Mouse (Mus musculus): ENCODE data around the gene Olfr414. TPM values are rescaled to one million over a fixed set of nuclear protein-coding genes. Genes with fewer than 3 reads are reported as not detected.
A peak's percentile ranks its signal among the peaks of the same experiment; 100 is the strongest.

The Olfr414 gene
- total and polyA plus RNA-seq, 3 experiments, result not detected

GRCm38 (mm10) chr1:174434121-174434520 lies 10.3 kb downstream of the Olfr414 start:
- WGBS, result 43% methylated on average over 1 of the region's 1 CpGs
- intact Hi-C loops (cut with DNase I), result no loop called here
- H3K27ac ChIP-seq, result no peak overlapping the region
- no peaks in the 10 kb centered on the region for H3K36me3 ChIP-seq (ENCODE audit: control insufficient read depth, insufficient read depth, low read length)
- H3K79me2 ChIP-seq (replicated peaks; ENCODE audit: control insufficient read depth, insufficient read depth, low read length), result no peaks in the 10 kb centered on the region
- no peak overlapping the region for H3K9ac ChIP-seq (ENCODE audit: low read depth, low read length)
- H3K4me3 ChIP-seq, result no peak overlapping the region
- DNase-seq, result no peak
- no peaks in the 10 kb centered on the region for H3K4me1 ChIP-seq (ENCODE audit: control insufficient read depth, insufficient read depth, low read length)
- TF ChIP-seq CTCF (IDR thresholded peaks at IDR 0.05), result no peak
- TF ChIP-seq POLR2A (IDR thresholded peaks at IDR 0.05; ENCODE audit: insufficient read depth, low read depth, low read length), result no peak
- no peak for TF ChIP-seq EP300 (IDR thresholded peaks at IDR 0.05; ENCODE audit: insufficient read depth, low read depth, low read length)
- no peaks in the 10 kb centered on the region for H3K27me3 ChIP-seq (ENCODE audit: control insufficient read depth, insufficient read depth, low read length)

- H3K4me1 ChIP-seq (ENCODE audit: control insufficient read depth, insufficient read depth, low read length), result no peaks in the 10 kb centered on the region
- WGBS, result 17% methylated on average over 1 of the region's 1 CpGs
- no peak within 1 kb of the TSS for H3K9ac ChIP-seq (ENCODE audit: low read depth, low read length)
- H3K27ac ChIP-seq, result no peak within 1 kb of the TSS
- no peaks in the 10 kb centered on the region for H3K79me2 ChIP-seq (replicated peaks; ENCODE audit: control insufficient read depth, insufficient read depth, low read length)
- H3K27me3 ChIP-seq (ENCODE audit: control insufficient read depth, insufficient read depth, low read length), result no peaks in the 10 kb centered on the region
- H3K4me3 ChIP-seq, result no peak within 1 kb of the TSS
- H3K36me3 ChIP-seq (ENCODE audit: control insufficient read depth, insufficient read depth, low read length), result no peaks in the 10 kb centered on the region
- TF ChIP-seq POLR2A (IDR thresholded peaks at IDR 0.05; ENCODE audit: insufficient read depth, low read depth, low read length) (no peak), EP300 (IDR thresholded peaks at IDR 0.05; ENCODE audit: insufficient read depth, low read depth, low read length) (no peak)
- no peak for DNase-seq
- intact Hi-C loops (cut with DNase I), result no loop called here
Observed at GRCm38 (mm10) chr1:174441782-174442181, 17.9 kb downstream of the Olfr414 start, which contains the start of gene Olfr220. Gene Olfr220 (plus strand): TSS chr1:174442082.

- intact Hi-C loops (cut with DNase I), result no loop called here
Observed at GRCm38 (mm10) chr1:174455100-174455499, 31.2 kb downstream of the Olfr414 start.

GRCm38 (mm10) chr1:174465385-174465784 lies 41.5 kb downstream of the Olfr414 start:
- no peaks in the 10 kb centered on the region for H3K36me3 ChIP-seq (ENCODE audit: control insufficient read depth, insufficient read depth, low read length)
- no peaks in the 10 kb centered on the region for H3K79me2 ChIP-seq (replicated peaks; ENCODE audit: control insufficient read depth, insufficient read depth, low read length)
- WGBS, result 56% methylated on average over 3 of the region's 3 CpGs
- H3K9ac ChIP-seq (ENCODE audit: low read depth, low read length), result no peak overlapping the region
- H3K27ac ChIP-seq, result no peak overlapping the region
- no peak for TF ChIP-seq POLR2A (IDR thresholded peaks at IDR 0.05; ENCODE audit: insufficient read depth, low read depth, low read length)
- TF ChIP-seq CTCF (IDR thresholded peaks at IDR 0.05), result no peak
- no peak for TF ChIP-seq EP300 (IDR thresholded peaks at IDR 0.05; ENCODE audit: insufficient read depth, low read depth, low read length)
- intact Hi-C loops (cut with DNase I), result loop anchor here (5.0 kb wide), 2 partner anchors 243 to 1008 kb away; no protein-coding TSS in a partner anchor
- DNase-seq, result no peak
- no peaks in the 10 kb centered on the region for H3K4me1 ChIP-seq (ENCODE audit: control insufficient read depth, insufficient read depth, low read length)
- no peaks in the 10 kb centered on the region for H3K27me3 ChIP-seq (ENCODE audit: control insufficient read depth, insufficient read depth, low read length)
- H3K4me3 ChIP-seq, result no peak overlapping the region

More at GRCm38 (mm10) chr1:174455100-174455499, 31.2 kb downstream of the Olfr414 start:
- no peak overlapping the region for H3K27ac ChIP-seq
- TF ChIP-seq EP300 (IDR thresholded peaks at IDR 0.05; ENCODE audit: insufficient read depth, low read depth, low read length) (no peak), CTCF (IDR thresholded peaks at IDR 0.05) (no peak), POLR2A (IDR thresholded peaks at IDR 0.05; ENCODE audit: insufficient read depth, low read depth, low read length) (no peak)
- H3K36me3 ChIP-seq (ENCODE audit: control insufficient read depth, insufficient read depth, low read length), result no peaks in the 10 kb centered on the region
- H3K79me2 ChIP-seq (replicated peaks; ENCODE audit: control insufficient read depth, insufficient read depth, low read length), result no peaks in the 10 kb centered on the region
- H3K4me1 ChIP-seq (ENCODE audit: control insufficient read depth, insufficient read depth, low read length), result no peaks in the 10 kb centered on the region
- no peak overlapping the region for H3K4me3 ChIP-seq
- WGBS, result 83% methylated on average over 2 of the region's 2 CpGs
- no peak for DNase-seq
- H3K27me3 ChIP-seq (ENCODE audit: control insufficient read depth, insufficient read depth, low read length), result no peaks in the 10 kb centered on the region
- H3K9ac ChIP-seq (ENCODE audit: low read depth, low read length), result no peak overlapping the region

GRCm38 (mm10) chr1:174466240-174466639 lies 42.4 kb downstream of the Olfr414 start:
- Histone ChIP-seq H3K4me3 (no peak overlapping the region), H3K27me3 (ENCODE audit: control insufficient read depth, insufficient read depth, low read length) (no peaks in the 10 kb centered on the region), H3K36me3 (ENCODE audit: control insufficient read depth, insufficient read depth, low read length) (no peaks in the 10 kb centered on the region), H3K9ac (ENCODE audit: low read depth, low read length) (no peak overlapping the region), H3K79me2 (replicated peaks; ENCODE audit: control insufficient read depth, insufficient read depth, low read length) (no peaks in the 10 kb centered on the region), H3K27ac (no peak overlapping the region), H3K4me1 (ENCODE audit: control insufficient read depth, insufficient read depth, low read length) (no peaks in the 10 kb centered on the region)
- TF ChIP-seq POLR2A (IDR thresholded peaks at IDR 0.05; ENCODE audit: insufficient read depth, low read depth, low read length), result no peak
- peak; percentile 76 for TF ChIP-seq CTCF (IDR thresholded peaks at IDR 0.05)
- DNase-seq, result no peak
- intact Hi-C loops (cut with DNase I), result loop anchor here (5.0 kb wide), 2 partner anchors 244 to 1009 kb away; no protein-coding TSS in a partner anchor
- 23% methylated on average over 2 of the region's 2 CpGs for WGBS

- DNase-seq, result no peak
- TF ChIP-seq POLR2A (IDR thresholded peaks at IDR 0.05; ENCODE audit: insufficient read depth, low read depth, low read length), result no peak
- no peak for TF ChIP-seq EP300 (IDR thresholded peaks at IDR 0.05; ENCODE audit: insufficient read depth, low read depth, low read length)
- peak; percentile 71 for TF ChIP-seq CTCF (IDR thresholded peaks at IDR 0.05)
- H3K27ac ChIP-seq, result no peak overlapping the region
- H3K27me3 ChIP-seq (ENCODE audit: control insufficient read depth, insufficient read depth, low read length), result no peaks in the 10 kb centered on the region
- no peaks in the 10 kb centered on the region for H3K79me2 ChIP-seq (replicated peaks; ENCODE audit: control insufficient read depth, insufficient read depth, low read length)
- H3K36me3 ChIP-seq (ENCODE audit: control insufficient read depth, insufficient read depth, low read length), result no peaks in the 10 kb centered on the region
- intact Hi-C loops (cut with DNase I), result loop anchor here (5.0 kb wide), 3 partner anchors 83 to 1012 kb away; no protein-coding TSS in a partner anchor
- no peak overlapping the region for H3K9ac ChIP-seq (ENCODE audit: low read depth, low read length)
- no peak overlapping the region for H3K4me3 ChIP-seq
- 7% methylated on average over 6 of the region's 6 CpGs for WGBS
- H3K4me1 ChIP-seq (ENCODE audit: control insufficient read depth, insufficient read depth, low read length), result no peaks in the 10 kb centered on the region
Observed at GRCm38 (mm10) chr1:174469736-174470135, 45.9 kb downstream of the Olfr414 start.

Data from heart, adult 2 months (tissue).